Mouse (Mus musculus): Measurements from ENCODE around the gene Fam229b.

DNA sequence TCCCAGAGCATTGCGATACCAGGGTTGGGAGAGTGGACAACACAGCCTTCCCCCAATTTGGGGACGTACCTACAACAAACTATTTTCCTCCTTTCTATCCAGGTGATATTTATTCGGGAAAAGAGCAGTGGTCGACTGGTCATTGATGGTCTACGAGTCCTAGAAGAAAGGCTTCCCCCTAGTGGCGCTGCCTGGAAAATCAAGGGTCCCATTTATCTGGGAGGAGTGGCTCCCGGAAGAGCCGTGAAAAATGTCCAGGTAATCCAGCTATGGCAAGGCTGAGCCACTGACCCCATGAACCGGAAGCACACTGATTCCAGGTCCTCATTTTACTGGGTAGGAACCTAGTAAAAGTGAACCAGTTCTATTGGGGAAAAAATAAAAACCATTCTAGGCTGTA is 36.7 kb downstream of the Fam229b start:
- TF ChIP-seq CTCF (IDR thresholded peaks at IDR 0.05; ENCODE audit: insufficient read depth, low read length) (peak; percentile 28; the same call in 1 of the 2 replicates), POLR2A (IDR thresholded peaks at IDR 0.05; ENCODE audit: borderline replicate concordance, extremely low read depth, low read depth, low read length) (no peak)

Data from lung, adult 2 months (tissue).